Mouse (Mus musculus) monocyte, adult 2 months (primary cell): ENCODE data around the gene Alox12b.

Experiments
- DNase-seq, 2 experiments: peaks; one replicate each; pipeline ENCODE4 v3.0.0; 2022; ENCODE audit warnings: low spot score in 2 of 2, low read depth in 1 of 2

Alox12b gene

GRCm38 (mm10) chr11:69156800-69157199, at the start of gene Alox12b:
Alox12b (plus strand) TSS chr11:69156989.
- no peak for DNase-seq

- DNase-seq: no peak
These were observed 49.1 kb upstream of the Alox12b start for GRCm38 (mm10) chr11:69107676-69108075.

DNA sequence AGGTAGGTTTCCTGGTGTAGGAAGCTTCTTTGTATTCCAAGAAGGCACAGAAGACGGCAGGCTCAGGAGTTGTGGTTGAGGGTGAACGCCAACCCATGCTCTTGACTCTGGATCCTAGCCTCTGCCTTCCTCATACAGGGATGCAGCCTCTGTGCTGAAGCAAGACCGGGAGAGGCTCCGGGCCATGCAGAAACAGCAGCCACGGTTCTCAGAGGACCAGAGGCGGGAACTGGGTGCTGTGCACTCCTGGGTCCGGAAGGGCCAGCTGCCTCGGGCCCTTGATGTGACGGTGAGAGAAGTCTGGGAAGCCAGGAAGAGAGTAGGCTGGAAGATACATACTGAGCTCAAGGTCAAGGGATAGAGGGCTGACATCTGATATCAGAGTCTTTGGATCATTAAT, 48.6 kb upstream of the Alox12b start:
- DNase-seq: no peak

GRCm38 (mm10) chr11:69109032-69109900, 47.5 kb upstream of the Alox12b start:
- no peak for DNase-seq

DNA sequence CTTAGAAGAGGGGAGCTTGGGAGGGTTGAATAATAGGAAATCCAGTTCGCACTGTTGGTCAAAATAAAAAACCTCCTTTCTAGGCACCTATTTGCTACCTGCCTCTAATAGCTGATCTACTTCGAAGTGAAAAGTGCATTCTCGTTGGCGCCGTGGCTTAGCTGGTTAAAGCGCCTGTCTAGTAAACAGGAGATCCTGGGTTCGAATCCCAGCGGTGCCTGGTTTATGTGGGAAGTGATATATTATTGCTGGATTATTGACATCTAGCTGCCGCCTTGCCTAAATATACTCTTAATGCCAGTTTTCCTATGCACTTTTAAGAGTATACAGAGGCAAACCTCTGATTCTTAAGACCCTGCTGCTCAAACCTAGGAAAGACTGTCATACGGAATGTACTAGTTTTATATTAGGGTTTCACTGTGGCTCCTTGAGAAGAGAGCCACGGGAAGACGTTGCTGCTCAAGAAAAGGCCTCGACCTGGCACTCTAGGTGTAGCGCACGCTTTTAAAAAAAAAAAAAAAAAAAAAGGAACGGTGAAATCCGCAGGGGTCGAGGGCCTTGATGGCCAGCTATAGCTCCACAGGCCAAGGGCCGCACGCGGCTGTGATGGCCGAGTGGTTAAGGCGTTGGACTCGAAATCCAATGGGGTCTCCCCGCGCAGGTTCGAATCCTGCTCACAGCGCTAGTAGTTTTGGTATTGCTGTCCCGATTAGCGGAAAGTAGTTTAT, 46.3 kb upstream of the Alox12b start:
- DNase-seq: peak in 1 of 2 experiments; percentile 83

GRCm38 (mm10) chr11:69111051-69111810, 45.6 kb upstream of the Alox12b start:
- DNase-seq: no peak

GRCm38 (mm10) chr11:69111865-69112264, 44.9 kb upstream of the Alox12b start:
- no peak for DNase-seq

- no peak for DNase-seq
These were observed 42.8 kb upstream of the Alox12b start for GRCm38 (mm10) chr11:69114018-69114417.

- no peak for DNase-seq
These were observed 42.2 kb upstream of the Alox12b start for GRCm38 (mm10) chr11:69114621-69115020.

GRCm38 (mm10) chr11:69116843-69117242, 39.9 kb upstream of the Alox12b start:
- DNase-seq: no peak

DNA sequence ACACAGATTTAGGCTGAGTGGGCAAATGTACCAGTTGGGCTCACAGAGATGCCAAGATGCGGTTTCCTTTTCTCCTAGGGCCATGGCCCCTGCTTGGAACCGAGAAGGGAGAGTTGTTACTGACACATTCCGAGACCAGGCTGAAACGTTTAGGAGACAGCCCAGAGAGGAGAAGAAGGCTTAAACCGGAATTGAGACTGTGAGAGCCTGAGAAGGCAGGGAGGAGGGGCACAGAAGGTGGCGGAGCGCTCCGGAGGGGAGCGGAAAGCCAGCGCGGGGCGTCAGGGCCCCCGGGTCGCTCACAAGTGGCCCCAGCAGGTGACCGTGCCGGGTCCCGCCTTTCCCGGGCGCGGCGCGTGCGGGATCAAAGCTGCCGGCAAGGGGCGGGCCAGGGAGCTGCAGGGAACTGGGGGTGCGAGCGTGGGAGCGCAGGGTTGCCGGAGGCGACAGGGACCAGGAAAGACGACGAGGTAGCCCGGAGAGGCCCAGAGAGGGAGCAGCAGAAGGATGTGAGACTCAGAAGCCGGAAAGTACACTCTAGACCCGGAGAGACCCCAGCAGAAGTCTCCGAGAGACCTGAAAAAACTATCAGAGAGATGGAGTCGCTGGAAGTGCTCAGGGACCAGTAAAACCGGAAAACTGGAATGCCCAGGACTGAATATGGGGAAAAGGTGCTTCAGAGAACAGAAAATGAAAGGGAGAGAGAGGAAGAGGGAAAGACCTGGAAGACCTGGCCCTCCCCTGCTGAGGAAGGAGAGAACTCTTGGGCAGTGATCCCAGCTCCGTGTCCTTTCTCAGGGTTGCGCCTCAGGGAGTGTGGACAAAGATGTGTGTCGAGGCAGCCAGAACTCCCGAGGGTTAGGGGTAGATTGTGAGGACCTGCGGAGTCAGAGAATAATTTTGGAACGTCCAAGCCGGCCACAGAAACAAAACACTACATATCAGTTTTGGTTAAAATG, 38.8 kb upstream of the Alox12b start:
- peak in 1 of 2 experiments; percentile 50 for DNase-seq

GRCm38 (mm10) chr11:69118765-69119164, 38.0 kb upstream of the Alox12b start:
- DNase-seq: peak in 1 of 2 experiments; percentile 79

DNA sequence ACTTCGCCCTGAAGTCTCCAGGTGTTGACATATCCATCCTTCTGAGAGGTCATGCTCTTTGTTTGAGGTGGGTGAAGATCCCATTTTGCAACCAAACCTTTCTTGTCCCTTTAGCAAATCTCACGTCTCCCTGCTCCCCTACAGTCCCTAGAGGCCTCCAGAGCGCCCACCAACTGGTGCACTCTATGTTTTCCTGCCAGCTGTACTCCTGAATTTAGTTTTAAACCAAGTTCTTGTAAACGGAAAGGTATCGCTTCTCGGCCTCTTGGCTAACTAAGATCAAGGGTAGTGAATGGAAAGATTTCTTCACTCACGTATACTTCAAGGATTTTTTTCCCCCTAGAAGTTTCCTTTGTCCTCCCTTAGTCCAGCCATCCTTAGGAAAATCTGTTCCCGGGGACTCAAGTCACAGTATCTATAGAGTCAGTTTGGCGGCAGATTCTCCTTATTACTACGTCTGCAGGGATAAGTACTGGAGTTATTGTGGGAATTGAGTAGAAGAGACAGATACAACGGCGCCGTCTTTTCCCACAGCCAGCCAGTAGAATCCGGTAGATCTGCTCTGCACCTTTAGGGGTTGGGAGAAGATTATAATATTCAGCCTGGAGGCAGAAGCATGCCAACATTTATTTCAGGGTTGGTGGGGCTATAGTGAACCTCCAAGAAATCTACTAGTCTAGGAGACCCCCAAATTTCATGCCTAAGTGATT, 37.2 kb upstream of the Alox12b start:
- no peak for DNase-seq

DNA sequence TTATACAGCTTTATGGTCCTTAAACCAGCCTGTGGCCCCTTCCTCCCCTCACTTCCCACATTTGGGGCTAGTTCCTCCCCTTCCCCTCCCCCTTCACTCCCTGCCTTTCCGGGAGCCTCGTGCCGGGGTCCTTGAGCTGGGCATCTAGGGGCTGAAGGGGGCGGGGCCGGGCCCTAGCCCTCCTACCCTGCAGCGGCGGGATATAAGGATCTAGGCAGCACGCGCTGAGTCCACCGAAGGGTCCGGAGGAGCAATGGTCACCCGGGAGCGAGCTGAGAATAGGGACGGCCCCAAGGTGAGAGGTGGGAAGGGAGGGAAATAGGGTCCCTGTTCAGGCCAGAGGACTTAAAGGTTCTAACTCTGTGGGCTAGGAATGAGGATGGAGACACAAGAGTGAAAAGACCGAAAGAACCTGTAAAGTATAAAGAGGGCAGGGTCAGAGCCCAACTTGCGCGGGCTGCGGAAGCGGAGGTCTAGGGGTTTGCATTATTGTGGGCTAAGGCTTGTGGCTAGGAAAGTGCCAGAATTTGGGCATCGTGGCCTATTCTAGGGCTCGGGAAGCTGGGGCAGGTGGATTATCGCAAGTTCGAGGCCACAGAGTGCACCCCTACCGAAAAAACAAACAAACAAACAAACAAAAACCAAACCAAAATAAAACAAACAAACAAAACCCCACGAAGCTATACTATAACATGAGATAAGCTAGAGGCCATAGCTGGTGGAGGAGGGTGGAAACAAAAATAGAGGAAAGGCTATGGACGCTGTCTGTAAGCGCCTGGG, 36.4 kb upstream of the Alox12b start, which contains the start of gene Hes7:
Gene Hes7 (plus strand): TSS at position 184 of the 780 bp plus-strand sequence.
- DNase-seq: no peak

- DNase-seq: no peak
These were observed 35.6 kb upstream of the Alox12b start for GRCm38 (mm10) chr11:69121001-69121740.

DNA sequence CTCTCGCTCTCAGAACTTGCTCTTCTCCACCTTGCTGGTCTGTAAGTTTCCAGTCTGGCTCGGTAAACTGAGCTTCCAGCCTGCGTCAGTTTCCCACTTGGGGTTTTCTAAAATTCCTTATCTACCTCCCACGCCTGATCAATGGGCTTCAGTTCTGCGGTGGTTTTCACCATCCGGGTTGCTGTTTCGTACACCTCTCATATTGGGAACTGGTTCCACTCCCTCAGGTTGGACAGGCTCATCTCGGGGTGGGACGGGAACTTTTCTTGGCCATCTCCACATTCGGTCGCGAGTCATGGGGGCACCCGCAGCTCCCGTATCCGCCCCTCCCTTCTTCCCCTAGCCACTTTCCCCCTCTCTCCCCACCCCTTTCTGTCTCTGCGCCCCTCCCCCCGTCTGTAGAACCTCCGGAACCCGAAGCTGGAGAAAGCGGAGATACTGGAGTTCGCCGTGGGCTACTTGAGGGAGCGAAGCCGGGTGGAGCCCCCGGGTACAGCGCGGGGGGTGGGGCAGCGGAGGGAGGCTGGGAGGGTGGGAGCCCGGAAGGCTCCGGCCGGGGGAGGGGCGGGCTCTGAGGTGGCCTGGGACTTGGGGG, 35.0 kb upstream of the Alox12b start:
- no peak for DNase-seq

DNA sequence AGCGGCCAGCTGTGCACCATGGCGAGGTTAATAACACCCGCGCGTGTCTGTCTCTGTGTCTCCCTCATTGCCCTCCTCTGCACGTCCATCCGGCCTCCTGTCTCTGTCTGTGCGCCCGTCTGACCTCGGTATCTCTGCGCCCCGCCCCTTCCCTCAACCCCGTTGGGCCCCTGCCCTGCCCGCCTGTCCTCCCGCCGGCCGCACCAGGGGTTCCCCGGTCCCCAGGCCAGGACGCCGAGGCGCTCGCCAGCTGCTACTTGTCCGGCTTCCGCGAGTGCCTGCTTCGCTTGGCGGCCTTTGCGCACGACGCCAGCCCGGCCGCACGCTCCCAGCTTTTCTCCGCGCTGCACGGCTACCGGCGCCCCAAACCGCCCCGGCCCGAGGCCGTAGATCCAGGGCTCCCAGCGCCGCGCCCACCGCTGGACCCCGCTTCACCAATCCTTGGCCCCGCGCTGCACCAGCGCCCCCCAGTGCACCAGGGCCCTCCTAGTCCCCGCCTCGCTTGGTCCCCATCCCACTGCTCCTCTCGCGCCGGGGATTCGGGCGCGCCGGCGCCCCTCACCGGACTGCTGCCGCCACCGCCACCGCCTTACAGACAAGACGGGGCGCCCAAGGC, 34.3 kb upstream of the Alox12b start, which contains the start of gene 9130213A22Rik:
Gene 9130213A22Rik (minus strand): TSS at position 254 of the 616 bp plus-strand sequence.
- DNase-seq: peak in 1 of 2 experiments; percentile 68
